ENCODE assay signal across 17 mouse cellular contexts in genomic region chr6:125377042-125377441, GRCm38 (mm10). TPM values are rescaled to one million over a fixed set of nuclear protein-coding genes. Genes with fewer than 3 reads are reported as not detected.
A peak's percentile ranks its signal among the peaks of the same experiment; 100 is the strongest.
DNase-seq lines count a peak whose midpoint lies in the region; ATAC-seq lines count a peak whose summit lies in the region.
"Had no signal": no experiment of that assay in that cellular context is flagged by ENCODE, and none has a peak within 500 bp of the region (broad histone marks: within the 10 kb centered on the region; RNA-seq: fewer than 3 reads in every experiment).

No protein-coding gene starts in this region.

- peaks cover 42% of the 10 kb centered on the region for H3K27me3 ChIP-seq in embryonic facial prominence, embryonic 14.5 days (replicated peaks; ENCODE audit: control insufficient read depth, insufficient read depth, low read length)
- peaks cover 17% of the 10 kb centered on the region for H3K27me3 ChIP-seq in stomach, embryonic 16.5 days (ENCODE audit: control insufficient read depth, insufficient read depth, low read length)

- peak; percentile 19 for DNase-seq in adrenal gland, postnatal 10 days
- DNase-seq in adrenal gland, adult 18-20 months (ENCODE audit: low spot score in 2 of 2), result no peak
- DNase-seq in kidney, postnatal 10 days, result peak; percentile 21
- DNase-seq in kidney, postnatal 36 days, result no peak
- DNase-seq in embryonic facial prominence, embryonic 14.5 days (ENCODE audit: low spot score), result no peak
- no peak for DNase-seq in urinary bladder, postnatal 25 days (ENCODE audit: low spot score)
- DNase-seq in layer of hippocampus, adult 8-10 months (ENCODE audit: low spot score in 2 of 2), result no peak
- DNase-seq: cerebellum, adult 8-10 months; gastrocnemius, postnatal 36 days; heart, postnatal 14 days; right cerebral cortex, postnatal 25 days; thymus, adult 2 months had no signal

- H3K4me2 ChIP-seq in embryonic facial prominence, embryonic 14.5 days (ENCODE audit: low read depth, low read length), result no peak overlapping the region
- H3K4me2 ChIP-seq in stomach, embryonic 16.5 days (ENCODE audit: low read depth, low read length), result peak overlapping the region; percentile 13; the same call in 1 of the 2 replicates

- WGBS in embryonic facial prominence, embryonic 14.5 days, result 50% methylated on average over 6 of the region's 6 CpGs
- 64% methylated on average over 6 of the region's 6 CpGs for WGBS in stomach, embryonic 16.5 days

- peaks cover 20% of the 10 kb centered on the region for H3K4me1 ChIP-seq in embryonic facial prominence, embryonic 14.5 days (ENCODE audit: control insufficient read depth, insufficient read depth, low read length)
- peaks cover 27% of the 10 kb centered on the region for H3K4me1 ChIP-seq in stomach, embryonic 16.5 days (ENCODE audit: control insufficient read depth, insufficient read depth, low read length)

- ATAC-seq in embryonic facial prominence, embryonic 14.5 days (ENCODE audit: low read depth), result no peak
- ATAC-seq in stomach, embryonic 16.5 days (ENCODE audit: insufficient read depth, low FRiP score), result no peak

- H3K4me3 ChIP-seq in embryonic facial prominence, embryonic 14.5 days (ENCODE audit: low read depth, low read length), result no peak overlapping the region
- no peak overlapping the region for H3K4me3 ChIP-seq in stomach, embryonic 16.5 days (replicated peaks; ENCODE audit: low read length)
- H3K4me3 ChIP-seq: heart, embryonic 10.5 days had no signal

- H3K9ac ChIP-seq in embryonic facial prominence, embryonic 14.5 days (ENCODE audit: low read depth, low read length), result no peak overlapping the region
- H3K9ac ChIP-seq in stomach, embryonic 16.5 days (ENCODE audit: low read length), result no peak overlapping the region
- H3K9ac ChIP-seq: liver, embryonic 14.5 days had no signal

- H3K36me3 ChIP-seq in embryonic facial prominence, embryonic 14.5 days (ENCODE audit: control insufficient read depth, insufficient read depth, low read length), result no peaks in the 10 kb centered on the region
- H3K36me3 ChIP-seq in stomach, embryonic 16.5 days (ENCODE audit: control insufficient read depth, insufficient read depth, low read length), result no peaks in the 10 kb centered on the region
- H3K36me3 ChIP-seq: heart, embryonic 10.5 days had no signal

- no peaks in the 10 kb centered on the region for H3K9me3 ChIP-seq in embryonic facial prominence, embryonic 14.5 days (ENCODE audit: control insufficient read depth, low read length)
- H3K9me3 ChIP-seq in stomach, embryonic 16.5 days (replicated peaks; ENCODE audit: control insufficient read depth, low read length), result no peaks in the 10 kb centered on the region
- H3K9me3 ChIP-seq: heart, embryonic 10.5 days; megakaryocyte, embryonic 14.5 days had no signal

- peak overlapping the region; percentile 44; the same call in 1 of the 2 replicates for H3K27ac ChIP-seq in embryonic facial prominence, embryonic 14.5 days (replicated peaks; ENCODE audit: low read depth, low read length)
- peak overlapping the region; percentile 89 for H3K27ac ChIP-seq in stomach, embryonic 16.5 days (ENCODE audit: low read length)
- H3K27ac ChIP-seq: liver, embryonic 14.5 days had no signal

RNA-seq across cellular contexts. Expression of gene Plekhg6, which starts 3.6 kb away (rescaled TPM):
- under 1 TPM; 0.69 to 0.82 TPM for total RNA-seq in adrenal gland, postnatal 10 days (2021)
- total RNA-seq in adrenal gland, adult 18-20 months (2021), result under 1 TPM in 1 of 2 experiments, not detected in 1; 0.13 TPM
- 1.0 and 1.4 TPM in 2 replicates for polyA plus RNA-seq in embryonic facial prominence, embryonic 14.5 days (2014; fragmentation: Nextera tagmentation; extraction: Ambion mirVana)
- polyA plus RNA-seq in stomach, embryonic 16.5 days (2015; fragmentation: Nextera tagmentation; extraction: Ambion mirVana), result 6.3 and 8.2 TPM in 2 replicates
- total RNA-seq in layer of hippocampus, adult 8-10 months (2022), result under 1 TPM in 1 of 4 experiments, not detected in 3; 0.12 TPM
- total RNA-seq: gastrocnemius, postnatal 36 days; heart, postnatal 14 days; monocyte, adult 5-6 weeks had no signal

RNA-seq across cellular contexts. Expression of gene Tnfrsf1a, which starts 27.9 kb away (rescaled TPM):
- total RNA-seq in adrenal gland, postnatal 10 days (2021), result 100 to 1,000 TPM; 168 to 190 TPM
- 100 to 1,000 TPM; 185 to 291 TPM for total RNA-seq in adrenal gland, adult 18-20 months (2021)
- polyA plus RNA-seq in embryonic facial prominence, embryonic 14.5 days (2014; fragmentation: Nextera tagmentation; extraction: Ambion mirVana), result 81.8 and 82.6 TPM in 2 replicates
- polyA plus RNA-seq in stomach, embryonic 16.5 days (2015; fragmentation: Nextera tagmentation; extraction: Ambion mirVana), result 82.6 and 91.1 TPM in 2 replicates
- total RNA-seq in layer of hippocampus, adult 8-10 months (2022), result 10 to 100 TPM; 11.0 to 36.7 (median 21.8) TPM

RNA-seq across cellular contexts. Expression of gene Scnn1a, which starts 56.6 kb away (rescaled TPM):
- 1 to 10 TPM in 1 of 2 experiments, under 1 TPM in 1; 0.84 to 1.2 TPM for total RNA-seq in adrenal gland, postnatal 10 days (2021)
- total RNA-seq in adrenal gland, adult 18-20 months (2021), result 1 to 10 TPM; 1.3 to 1.7 TPM
- polyA plus RNA-seq in embryonic facial prominence, embryonic 14.5 days (2014; fragmentation: Nextera tagmentation; extraction: Ambion mirVana), result 1.5 and 3.2 TPM in 2 replicates
- polyA plus RNA-seq in stomach, embryonic 16.5 days (2015; fragmentation: Nextera tagmentation; extraction: Ambion mirVana), result 5.8 and 9.7 TPM in 2 replicates
- total RNA-seq in layer of hippocampus, adult 8-10 months (2022), result 1 to 10 TPM; 4.3 to 5.6 (median 5.3) TPM

Comparison
In these comparisons a context has a peak if more than half of its experiments do, and no peak if none do; other contexts are left out.
1. DNase-seq: peak in adrenal gland, postnatal 10 days (single experiment) and kidney, postnatal 10 days (single experiment); none in adrenal gland, adult 18-20 months (0 of 2), kidney, postnatal 36 days (0 of 2), embryonic facial prominence, embryonic 14.5 days (single experiment), urinary bladder, postnatal 25 days (single experiment) and layer of hippocampus, adult 8-10 months (0 of 2).
2. RNA of gene Tnfrsf1a, which starts 27.9 kb away (total RNA-seq): 185 to 291 TPM in adrenal gland, adult 18-20 months and 168 to 190 TPM in adrenal gland, postnatal 10 days; 11.0 to 36.7 TPM in layer of hippocampus, adult 8-10 months; every median in the first group is over 4 times any median in the second.